Mouse (Mus musculus): ENCODE results near the gene Orm2. TPM values are rescaled to one million over a fixed set of nuclear protein-coding genes. Genes with fewer than 3 reads are reported as not detected.

The Orm2 gene
- polyA plus RNA-seq, 1 experiment from 2014 or later: not detected

DNA sequence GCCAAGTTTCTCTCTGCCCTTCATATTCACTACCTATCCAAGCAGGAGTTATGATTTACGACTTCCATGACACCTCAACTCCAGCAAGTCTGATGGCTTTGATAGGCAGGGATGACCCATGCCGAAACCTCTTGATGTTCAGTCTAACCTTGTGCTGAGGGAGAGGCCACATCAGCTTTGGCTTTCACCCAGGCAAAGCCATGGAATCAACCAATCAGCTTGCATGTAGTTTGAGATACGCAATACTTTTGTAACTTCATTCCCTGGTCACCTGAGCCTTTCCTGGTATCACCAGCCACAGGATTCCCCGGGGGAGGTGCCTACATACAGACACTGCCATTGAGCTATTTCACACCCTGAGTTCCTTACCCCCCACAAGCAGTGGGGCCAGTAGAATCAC is 15.6 kb upstream of the Orm2 start:
- Histone ChIP-seq H3K27me3 (no peaks in the 10 kb centered on the region), H3K4me3 (replicated peaks) (no peak overlapping the region), H3K36me3 (no peaks in the 10 kb centered on the region), H3K27ac (no peak overlapping the region), H3K9ac (replicated peaks) (no peak overlapping the region), H3K4me1 (replicated peaks) (no peaks in the 10 kb centered on the region), H3K9me3 (no peaks in the 10 kb centered on the region), H3K4me2 (no peak overlapping the region)
- WGBS: 91% methylated on average over 4 of the region's 4 CpGs
- ATAC-seq (ENCODE audit: insufficient number of reproducible peaks, insufficient read depth, low FRiP score, low TSS enrichment, low read depth): no peak

DNA sequence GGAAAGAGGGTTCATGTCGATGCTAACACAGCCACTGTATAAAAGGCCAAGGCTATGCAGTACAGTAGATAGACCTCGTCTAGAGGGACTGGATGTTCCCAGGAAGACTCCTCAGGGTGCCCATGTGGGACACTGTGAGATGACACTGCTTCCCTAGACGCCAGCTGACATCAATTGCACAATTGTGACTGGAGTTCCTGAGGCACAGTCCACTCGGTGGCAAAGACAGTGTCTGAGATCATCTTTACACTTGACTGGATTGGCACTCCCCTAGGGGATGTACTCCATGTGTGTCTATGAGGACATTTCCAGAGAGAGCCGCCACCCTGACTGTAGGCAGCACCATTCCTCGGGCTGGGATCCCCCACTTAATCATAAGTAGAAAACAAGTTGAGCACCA is 13.7 kb upstream of the Orm2 start:
- Histone ChIP-seq H3K9me3 (no peaks in the 10 kb centered on the region), H3K4me3 (replicated peaks) (no peak overlapping the region), H3K4me1 (replicated peaks) (no peaks in the 10 kb centered on the region), H3K4me2 (no peak overlapping the region), H3K27me3 (no peaks in the 10 kb centered on the region), H3K9ac (replicated peaks) (no peak overlapping the region), H3K36me3 (no peaks in the 10 kb centered on the region), H3K27ac (no peak overlapping the region)
- WGBS: 77% methylated on average over 6 of the region's 6 CpGs
- no peak for ATAC-seq (ENCODE audit: insufficient number of reproducible peaks, insufficient read depth, low FRiP score, low TSS enrichment, low read depth)

DNA sequence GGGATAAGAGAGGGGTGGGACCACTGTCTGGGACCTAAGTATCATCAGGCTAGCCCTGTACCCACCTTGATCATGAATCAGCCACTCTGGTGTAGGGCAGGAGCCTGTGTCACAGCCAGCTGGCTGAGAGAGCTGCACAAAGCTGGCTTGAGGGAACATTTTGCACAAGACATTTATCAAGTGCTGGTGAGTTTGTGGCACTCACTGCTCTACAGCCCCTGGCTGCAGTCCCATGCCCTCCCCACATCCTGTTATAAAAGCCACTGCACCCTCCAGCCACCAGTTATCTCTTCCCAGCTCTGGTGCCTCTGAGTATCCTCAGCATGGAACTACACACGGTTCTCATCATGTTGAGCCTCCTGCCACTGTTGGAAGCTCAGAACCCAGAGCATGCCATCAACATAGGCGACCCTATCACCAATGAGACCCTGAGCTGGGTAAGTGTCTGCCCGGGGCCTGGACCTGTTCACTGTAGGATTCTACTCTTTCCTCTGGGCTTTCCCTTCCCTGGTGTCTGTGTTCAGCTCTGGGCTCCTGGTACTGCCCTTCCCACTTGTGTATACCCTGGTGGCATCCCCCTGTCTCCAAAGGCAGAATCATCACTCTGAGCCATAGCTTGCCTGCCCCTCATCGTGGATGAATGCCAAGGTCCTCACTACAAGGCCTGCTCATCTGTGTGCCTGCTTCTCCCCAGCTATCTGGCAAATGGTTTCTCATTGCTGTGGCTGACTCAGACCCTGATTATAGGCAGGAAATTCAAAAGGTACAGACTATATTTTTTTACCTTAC is 6.2 kb upstream of the Orm2 start, which contains the start of gene Orm3:
Gene Orm3, plus strand, starts transcription at position 286 of the 789 bp plus-strand sequence.
- Histone ChIP-seq H3K36me3 (no peaks in the 10 kb centered on the region), H3K9ac (replicated peaks) (no peak within 1 kb of the TSS), H3K27me3 (no peaks in the 10 kb centered on the region), H3K9me3 (no peaks in the 10 kb centered on the region), H3K27ac (no peak within 1 kb of the TSS), H3K4me3 (replicated peaks) (no peak within 1 kb of the TSS), H3K4me2 (no peak within 1 kb of the TSS), H3K4me1 (replicated peaks) (no peaks in the 10 kb centered on the region)
- WGBS: 75% methylated on average over 4 of the region's 4 CpGs
- no peak for ATAC-seq (ENCODE audit: insufficient number of reproducible peaks, insufficient read depth, low FRiP score, low TSS enrichment, low read depth)

GRCm38 (mm10) chr4:63356981-63357570 is 5.2 kb upstream of the Orm2 start:
- Histone ChIP-seq H3K4me2 (no peak overlapping the region), H3K27ac (no peak overlapping the region), H3K9ac (replicated peaks) (no peak overlapping the region), H3K27me3 (no peaks in the 10 kb centered on the region), H3K9me3 (no peaks in the 10 kb centered on the region), H3K36me3 (no peaks in the 10 kb centered on the region), H3K4me3 (replicated peaks) (no peak overlapping the region), H3K4me1 (replicated peaks) (no peaks in the 10 kb centered on the region)
- 30% methylated on average over 2 of the region's 2 CpGs for WGBS
- ATAC-seq (ENCODE audit: insufficient number of reproducible peaks, insufficient read depth, low FRiP score, low TSS enrichment, low read depth): no peak

GRCm38 (mm10) chr4:63359861-63360260 is 2.4 kb upstream of the Orm2 start:
- Histone ChIP-seq H3K27me3 (no peaks in the 10 kb centered on the region), H3K4me1 (replicated peaks) (no peaks in the 10 kb centered on the region), H3K36me3 (no peaks in the 10 kb centered on the region), H3K9ac (replicated peaks) (no peak overlapping the region), H3K4me3 (replicated peaks) (no peak overlapping the region), H3K9me3 (no peaks in the 10 kb centered on the region), H3K4me2 (no peak overlapping the region), H3K27ac (no peak overlapping the region)
- WGBS: 80% methylated on average over 6 of the region's 6 CpGs
- ATAC-seq (ENCODE audit: insufficient number of reproducible peaks, insufficient read depth, low FRiP score, low TSS enrichment, low read depth): no peak

GRCm38 (mm10) chr4:63368577-63368976 is 6.3 kb downstream of the Orm2 start:
- Histone ChIP-seq H3K4me2 (no peak overlapping the region), H3K9ac (replicated peaks) (no peak overlapping the region), H3K36me3 (peaks cover 68% of the 10 kb centered on the region), H3K27me3 (no peaks in the 10 kb centered on the region), H3K9me3 (no peaks in the 10 kb centered on the region), H3K27ac (no peak overlapping the region), H3K4me3 (replicated peaks) (no peak overlapping the region), H3K4me1 (replicated peaks) (no peaks in the 10 kb centered on the region)
- ATAC-seq (ENCODE audit: insufficient number of reproducible peaks, insufficient read depth, low FRiP score, low TSS enrichment, low read depth): no peak
- WGBS: 16% methylated on average over 4 of the region's 4 CpGs

DNA sequence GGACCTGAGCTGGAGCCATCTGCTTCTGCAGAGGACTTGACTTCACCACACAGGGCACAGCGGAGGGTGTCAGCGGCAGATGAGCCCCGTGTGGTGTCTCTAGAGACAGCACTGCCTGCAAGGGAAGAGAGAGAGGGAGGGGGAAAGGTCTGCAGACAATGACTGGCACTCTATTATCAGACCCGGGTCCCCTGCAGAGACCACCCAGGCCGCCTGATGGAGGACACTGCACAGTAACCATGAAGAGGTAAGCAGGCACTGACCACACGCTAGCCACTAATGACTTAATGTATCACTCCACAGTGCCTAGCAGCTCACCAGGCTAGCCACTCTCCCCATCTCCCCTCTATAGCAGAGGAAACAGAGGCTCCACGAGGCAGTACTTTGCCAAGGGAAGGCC is 8.6 kb downstream of the Orm2 start:
- Histone ChIP-seq H3K4me3 (replicated peaks) (no peak overlapping the region), H3K4me2 (no peak overlapping the region), H3K9ac (replicated peaks) (no peak overlapping the region), H3K36me3 (peaks cover 90% of the 10 kb centered on the region), H3K27me3 (no peaks in the 10 kb centered on the region; the same call in 1 of the 2 replicates), H3K9me3 (no peaks in the 10 kb centered on the region), H3K4me1 (replicated peaks) (no peaks in the 10 kb centered on the region), H3K27ac (no peak overlapping the region)
- no peak for ATAC-seq (ENCODE audit: insufficient number of reproducible peaks, insufficient read depth, low FRiP score, low TSS enrichment, low read depth)
- WGBS: 63% methylated on average over 7 of the region's 7 CpGs

- Histone ChIP-seq H3K9me3 (no peaks in the 10 kb centered on the region), H3K36me3 (peaks cover 96% of the 10 kb centered on the region), H3K9ac (replicated peaks) (no peak overlapping the region), H3K4me1 (replicated peaks) (no peaks in the 10 kb centered on the region), H3K27me3 (no peaks in the 10 kb centered on the region; the same call in 1 of the 2 replicates), H3K27ac (no peak overlapping the region), H3K4me3 (replicated peaks) (no peak overlapping the region), H3K4me2 (no peak overlapping the region)
- WGBS: 52% methylated on average over 3 of the region's 3 CpGs
- no peak for ATAC-seq (ENCODE audit: insufficient number of reproducible peaks, insufficient read depth, low FRiP score, low TSS enrichment, low read depth)
These were observed 9.6 kb downstream of the Orm2 start for GRCm38 (mm10) chr4:63371890-63372289.

DNA sequence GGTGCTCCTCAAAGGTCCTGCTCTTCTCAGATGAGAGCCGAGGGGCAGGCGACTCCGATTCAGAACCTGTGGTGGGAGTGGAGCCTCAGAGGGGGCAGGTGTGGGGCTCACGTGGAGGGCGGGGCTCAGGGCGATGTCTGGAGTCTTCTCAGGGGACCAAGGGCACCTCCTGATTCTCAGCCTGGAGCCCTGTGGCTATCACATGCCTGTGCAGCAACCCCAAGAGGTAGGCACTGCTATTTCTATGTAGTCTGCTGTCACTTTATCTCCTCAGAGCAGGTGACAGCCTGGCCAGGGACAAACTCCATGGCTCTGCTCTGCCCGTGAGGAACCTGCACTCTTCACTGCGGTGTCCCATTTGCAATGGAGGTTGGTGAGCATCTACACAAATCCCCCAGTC is 11.2 kb downstream of the Orm2 start:
- H3K27me3 ChIP-seq: no peaks in the 10 kb centered on the region; the same call in 1 of the 2 replicates
- H3K27ac ChIP-seq: no peak overlapping the region
- no peak for ATAC-seq (ENCODE audit: insufficient number of reproducible peaks, insufficient read depth, low FRiP score, low TSS enrichment, low read depth)
- no peaks in the 10 kb centered on the region for H3K9me3 ChIP-seq
- no peaks in the 10 kb centered on the region for H3K4me1 ChIP-seq (replicated peaks)
- peaks cover 98% of the 10 kb centered on the region for H3K36me3 ChIP-seq
- no peak overlapping the region for H3K9ac ChIP-seq (replicated peaks)
- H3K4me2 ChIP-seq: no peak overlapping the region
- 91% methylated on average over 8 of the region's 8 CpGs for WGBS
- H3K4me3 ChIP-seq (replicated peaks): no peak overlapping the region

DNA sequence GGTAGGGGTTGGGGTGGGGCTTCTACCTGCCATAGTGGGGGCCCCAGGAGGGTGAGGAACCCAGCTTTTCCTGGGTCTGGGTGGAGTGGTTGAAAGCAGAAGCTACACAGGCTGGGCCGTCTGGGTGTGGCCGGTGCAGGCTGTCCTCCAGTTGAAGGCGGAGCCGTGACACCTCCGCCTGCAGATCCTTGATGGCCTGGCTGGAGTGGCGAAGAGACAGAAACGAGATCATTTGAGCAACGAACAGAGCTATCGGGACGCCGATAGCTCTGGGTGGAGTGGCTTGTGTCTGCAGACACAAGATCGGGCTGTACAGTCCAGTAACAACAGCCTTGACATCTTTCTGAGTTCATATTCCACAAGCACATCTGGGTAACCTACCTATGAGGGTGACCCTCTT is 12.1 kb downstream of the Orm2 start:
- no peak overlapping the region for H3K27ac ChIP-seq
- no peaks in the 10 kb centered on the region; the same call in 1 of the 2 replicates for H3K27me3 ChIP-seq
- WGBS: 68% methylated on average over 12 of the region's 12 CpGs
- H3K4me2 ChIP-seq: no peak overlapping the region
- no peak overlapping the region for H3K4me3 ChIP-seq (replicated peaks)
- no peaks in the 10 kb centered on the region for H3K9me3 ChIP-seq
- ATAC-seq (ENCODE audit: insufficient number of reproducible peaks, insufficient read depth, low FRiP score, low TSS enrichment, low read depth): no peak
- H3K9ac ChIP-seq (replicated peaks): no peak overlapping the region
- H3K4me1 ChIP-seq (replicated peaks): no peaks in the 10 kb centered on the region
- H3K36me3 ChIP-seq: peaks cover 98% of the 10 kb centered on the region

DNA sequence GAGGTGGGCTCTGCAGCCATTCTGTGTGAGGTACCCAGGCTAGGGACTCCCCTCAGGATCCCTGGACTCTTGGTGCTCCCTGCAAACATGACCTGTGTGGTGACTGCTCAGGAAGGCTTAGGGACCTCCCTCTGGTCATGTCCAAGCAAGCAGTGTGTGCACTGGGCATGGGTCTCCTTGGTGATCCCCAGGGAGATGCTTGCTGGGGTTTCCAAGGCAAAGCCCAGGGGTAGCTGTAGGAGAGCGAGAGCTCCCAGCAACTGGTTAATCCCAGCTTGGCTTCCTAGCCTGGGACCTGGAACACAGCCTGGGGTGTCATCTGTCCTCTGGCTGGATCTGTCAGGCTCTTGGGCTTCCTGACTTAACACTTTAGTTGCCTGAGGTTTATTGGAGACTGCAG is 13.1 kb downstream of the Orm2 start:
- no peak for ATAC-seq (ENCODE audit: insufficient number of reproducible peaks, insufficient read depth, low FRiP score, low TSS enrichment, low read depth)
- no peak overlapping the region for H3K4me2 ChIP-seq
- H3K4me3 ChIP-seq (replicated peaks): no peak overlapping the region
- 58% methylated on average over 1 of the region's 1 CpGs for WGBS
- no peaks in the 10 kb centered on the region for H3K4me1 ChIP-seq (replicated peaks)
- no peaks in the 10 kb centered on the region; the same call in 1 of the 2 replicates for H3K27me3 ChIP-seq
- no peaks in the 10 kb centered on the region for H3K9me3 ChIP-seq
- peaks cover 99% of the 10 kb centered on the region for H3K36me3 ChIP-seq
- H3K27ac ChIP-seq: no peak overlapping the region
- H3K9ac ChIP-seq (replicated peaks): no peak overlapping the region
